Mouse (Mus musculus) splenic B cell, adult 2 months (primary cell): ENCODE results near the gene Tmem50a.

Experiments used
- DNase-seq: peaks from one replicate; pipeline ENCODE4 v3.0.0-alpha.2; 2011; ENCODE audit warnings: low read depth, low spot score
- H3K27me3 ChIP-seq: 2 replicates; pipeline ENCODE4 v1.6.1; 2012; ENCODE audit warnings: mild to moderate bottlenecking, low read length, moderate library complexity, mixed read lengths; ENCODE audit not compliant: control insufficient read depth, poor library complexity, insufficient read depth, severe bottlenecking
- H3K36me3 ChIP-seq: 2 replicates; pipeline ENCODE4 v1.6.1; 2012; ENCODE audit warnings: mild to moderate bottlenecking, low read length, moderate library complexity, mixed read lengths; ENCODE audit not compliant: control insufficient read depth, poor library complexity, insufficient read depth, severe bottlenecking

Gene Tmem50a

GRCm38 (mm10) chr4:134914864-134915209, at the start of gene Tmem50a:
TSS of gene Tmem50a (minus strand) at chr4:134915024.
- Histone ChIP-seq H3K36me3 (peaks cover 2% of the 10 kb centered on the region), H3K27me3 (no peaks in the 10 kb centered on the region)
- peak; percentile 96 for DNase-seq

GRCm38 (mm10) chr4:134963021-134963776, 48.4 kb upstream of the Tmem50a start:
- Histone ChIP-seq H3K27me3 (no peaks in the 10 kb centered on the region), H3K36me3 (no peaks in the 10 kb centered on the region)
- DNase-seq, result peak; percentile 84

- no peaks in the 10 kb centered on the region for H3K36me3 ChIP-seq
- DNase-seq, result peak; percentile 75
- no peaks in the 10 kb centered on the region for H3K27me3 ChIP-seq
Measured at GRCm38 (mm10) chr4:134956328-134956727, 41.5 kb upstream of the Tmem50a start.

- H3K36me3 ChIP-seq, result no peaks in the 10 kb centered on the region
- peak; percentile 46 for DNase-seq
- no peaks in the 10 kb centered on the region for H3K27me3 ChIP-seq
Measured at GRCm38 (mm10) chr4:134955845-134956244, 41.0 kb upstream of the Tmem50a start.

- no peaks in the 10 kb centered on the region for H3K36me3 ChIP-seq
- H3K27me3 ChIP-seq, result no peaks in the 10 kb centered on the region
- DNase-seq, result no peak
Measured at GRCm38 (mm10) chr4:134955196-134955595, 40.4 kb upstream of the Tmem50a start.

GRCm38 (mm10) chr4:134954461-134954860, 39.6 kb upstream of the Tmem50a start:
- Histone ChIP-seq H3K27me3 (no peaks in the 10 kb centered on the region), H3K36me3 (no peaks in the 10 kb centered on the region)
- DNase-seq, result no peak

GRCm38 (mm10) chr4:134950518-134951091, 35.8 kb upstream of the Tmem50a start:
- Histone ChIP-seq H3K27me3 (no peaks in the 10 kb centered on the region), H3K36me3 (no peaks in the 10 kb centered on the region)
- peak; percentile 49 for DNase-seq

GRCm38 (mm10) chr4:134946024-134946744, 31.4 kb upstream of the Tmem50a start:
- peak; percentile 78 for DNase-seq
- Histone ChIP-seq H3K27me3 (no peaks in the 10 kb centered on the region), H3K36me3 (no peaks in the 10 kb centered on the region)

GRCm38 (mm10) chr4:134943758-134944538, 29.1 kb upstream of the Tmem50a start:
- Histone ChIP-seq H3K27me3 (no peaks in the 10 kb centered on the region), H3K36me3 (no peaks in the 10 kb centered on the region)
- no peak for DNase-seq

- H3K27me3 ChIP-seq, result no peaks in the 10 kb centered on the region
- DNase-seq, result no peak
- H3K36me3 ChIP-seq, result peaks cover 10% of the 10 kb centered on the region
Measured at GRCm38 (mm10) chr4:134939900-134940299, 25.1 kb upstream of the Tmem50a start.

- H3K36me3 ChIP-seq, result peaks cover 12% of the 10 kb centered on the region
- DNase-seq, result no peak
- H3K27me3 ChIP-seq, result no peaks in the 10 kb centered on the region
Measured at GRCm38 (mm10) chr4:134937240-134938176, 22.7 kb upstream of the Tmem50a start.

GRCm38 (mm10) chr4:134930684-134931481, 16.1 kb upstream of the Tmem50a start, which contains the start of gene Syf2:
TSS of gene Syf2 (plus strand) at chr4:134930898.
- peak; percentile 98 for DNase-seq
- Histone ChIP-seq H3K27me3 (no peaks in the 10 kb centered on the region), H3K36me3 (peaks cover 12% of the 10 kb centered on the region)

- H3K36me3 ChIP-seq, result peaks cover 16% of the 10 kb centered on the region
Measured at GRCm38 (mm10) chr4:134930190-134930589, 15.4 kb upstream of the Tmem50a start.

More at GRCm38 (mm10) chr4:134930190-134930589, 15.4 kb upstream of the Tmem50a start:
- no peak for DNase-seq
- no peaks in the 10 kb centered on the region for H3K27me3 ChIP-seq
